Mouse (Mus musculus): Measurements from ENCODE around the gene Ap4s1.

- TF ChIP-seq CTCF (IDR thresholded peaks at IDR 0.05; ENCODE audit: borderline replicate concordance, control insufficient read depth, extremely low read depth, insufficient read depth, low read length, poor library complexity) = no peak
- no peak for TF ChIP-seq POLR2A (IDR thresholded peaks at IDR 0.05; ENCODE audit: control insufficient read depth, extremely low read depth, insufficient read depth, low read length, poor library complexity)
Measured at GRCm38 (mm10) chr12:51767454-51767853, 76.6 kb downstream of the Ap4s1 start.
